Mouse (Mus musculus) thymus, adult 2 months (tissue): ENCODE measurements at regions not wholly inside any gene's neighbourhood (a gene's known extent, or its start where the extent isn't known, plus 50 kb on each side); places are given as distances from the start of the nearest gene placed in this dataset.

ENCODE experiments used
- CTCF ChIP-seq: fragments of 200-500 bp; IDR thresholded peaks from 2 replicates; pipeline ENCODE4 v1.5.1; 2012; ENCODE audit warnings: mild to moderate bottlenecking, control low read depth, low read length, moderate library complexity, borderline replicate concordance; ENCODE audit not compliant: control insufficient read depth, poor library complexity, insufficient read depth; ENCODE audit errors: extremely low read depth
- POLR2A ChIP-seq: fragments of 200-500 bp; IDR thresholded peaks from 2 replicates; pipeline ENCODE4 v1.6.1; 2012; ENCODE audit warnings: mild to moderate bottlenecking, low read length, control low read depth, moderate library complexity; ENCODE audit not compliant: control insufficient read depth, poor library complexity, insufficient read depth; ENCODE audit errors: extremely low read depth

- no peak for TF ChIP-seq CTCF
- no peak for TF ChIP-seq POLR2A
These were observed 67.7 kb upstream of the Sox13 start for GRCm38 (mm10) chr1:133491857-133492290.
